Mouse (Mus musculus): ENCODE results near the gene Lrrc7. TPM values are rescaled to one million over a fixed set of nuclear protein-coding genes. Genes with fewer than 3 reads are reported as not detected.

The Lrrc7 gene
- polyA plus RNA-seq, 1 experiment from 2014 or later, result 0.03 TPM

- H3K27me3 ChIP-seq, result no peaks in the 10 kb centered on the region
- ATAC-seq, result peak; percentile 67
- in situ Hi-C loops (cut with MboI; ENCODE audit: low pct_unique_long_range_greater_than_20kb), result loop anchor here (5.0 kb wide), 1 partner anchor 201 kb away; no protein-coding TSS in a partner anchor
- TF ChIP-seq CTCF (IDR thresholded peaks at IDR 0.05), result no peak
- ChIA-PET POLR2A (no interaction called here), CTCF (interaction anchor here (0.7 to 3.2 kb wide), 6 partner anchors 10 to 201 kb away, joined by 3 to 15 read pairs (median 4); no protein-coding TSS in a partner anchor)
- DNase-seq (ENCODE audit: low read depth, low spot score), result peak; percentile 53
Observed at GRCm38 (mm10) chr3:158077828-158078227, 484.2 kb downstream of the Lrrc7 start.

GRCm38 (mm10) chr3:158077380-158077772 lies 484.6 kb downstream of the Lrrc7 start:
- TF ChIP-seq CTCF (IDR thresholded peaks at IDR 0.05), result no peak
- DNase-seq (ENCODE audit: low read depth, low spot score) (no peak), ATAC-seq (no peak)
- ChIA-PET POLR2A (no interaction called here), CTCF (interaction anchor here (0.7 to 3.2 kb wide), 7 partner anchors 15 to 200 kb away, joined by 3 to 15 read pairs (median 3); partner anchors contain the start of genes Lrrc40 and Srsf11)
- in situ Hi-C loops (cut with MboI; ENCODE audit: low pct_unique_long_range_greater_than_20kb), result loop anchor here (5.0 kb wide), 1 partner anchor 200 kb away; no protein-coding TSS in a partner anchor
- H3K27me3 ChIP-seq, result no peaks in the 10 kb centered on the region

- CTCF ChIA-PET, result interaction anchor here (0.7 to 3.2 kb wide), 16 partner anchors 10 to 200 kb away, joined by 3 to 15 read pairs (median 3); partner anchors contain the start of genes Lrrc40 and Srsf11
- in situ Hi-C loops (cut with MboI; ENCODE audit: low pct_unique_long_range_greater_than_20kb), result loop anchor here (5.0 kb wide), 1 partner anchor 200 kb away; no protein-coding TSS in a partner anchor
- DNase-seq (ENCODE audit: low read depth, low spot score), result no peak
- TF ChIP-seq CTCF (IDR thresholded peaks at IDR 0.05), result peak; percentile 65
- ATAC-seq, result peak; percentile 33
- POLR2A ChIA-PET, result no interaction called here
- no peaks in the 10 kb centered on the region for H3K27me3 ChIP-seq
Observed at GRCm38 (mm10) chr3:158076685-158077379, 485.2 kb downstream of the Lrrc7 start.

DNA sequence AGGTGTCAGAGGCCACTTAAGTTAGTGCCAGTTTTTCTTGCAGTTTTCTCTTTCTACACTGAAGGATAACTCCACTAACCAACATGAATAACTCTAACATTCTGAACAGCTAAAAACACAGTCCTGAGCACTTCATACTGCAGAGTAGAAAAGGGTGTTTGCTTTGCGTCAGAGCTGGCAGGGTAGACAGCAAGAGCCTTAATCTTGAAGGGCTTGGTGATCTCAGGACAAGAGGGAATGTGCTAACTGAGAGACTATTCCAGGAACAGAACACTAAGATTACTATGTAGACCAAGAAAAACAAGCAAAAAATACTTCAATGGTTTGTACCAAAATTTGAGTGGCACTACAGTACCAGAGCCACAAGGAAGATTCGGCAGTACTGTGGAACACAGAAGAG lies 487.0 kb downstream of the Lrrc7 start:
- no peak for TF ChIP-seq CTCF (IDR thresholded peaks at IDR 0.05)
- in situ Hi-C loops (cut with MboI; ENCODE audit: low pct_unique_long_range_greater_than_20kb), result loop anchor here (5.0 kb wide), 1 partner anchor 198 kb away; no protein-coding TSS in a partner anchor
- DNase-seq (ENCODE audit: low read depth, low spot score) (no peak), ATAC-seq (no peak)
- ChIA-PET CTCF (interaction anchor here (1.6 to 2.7 kb wide), 3 partner anchors 8 to 198 kb away, joined by 3 to 9 read pairs (median 7); no protein-coding TSS in a partner anchor), POLR2A (no interaction called here)
- no peaks in the 10 kb centered on the region for H3K27me3 ChIP-seq

DNA sequence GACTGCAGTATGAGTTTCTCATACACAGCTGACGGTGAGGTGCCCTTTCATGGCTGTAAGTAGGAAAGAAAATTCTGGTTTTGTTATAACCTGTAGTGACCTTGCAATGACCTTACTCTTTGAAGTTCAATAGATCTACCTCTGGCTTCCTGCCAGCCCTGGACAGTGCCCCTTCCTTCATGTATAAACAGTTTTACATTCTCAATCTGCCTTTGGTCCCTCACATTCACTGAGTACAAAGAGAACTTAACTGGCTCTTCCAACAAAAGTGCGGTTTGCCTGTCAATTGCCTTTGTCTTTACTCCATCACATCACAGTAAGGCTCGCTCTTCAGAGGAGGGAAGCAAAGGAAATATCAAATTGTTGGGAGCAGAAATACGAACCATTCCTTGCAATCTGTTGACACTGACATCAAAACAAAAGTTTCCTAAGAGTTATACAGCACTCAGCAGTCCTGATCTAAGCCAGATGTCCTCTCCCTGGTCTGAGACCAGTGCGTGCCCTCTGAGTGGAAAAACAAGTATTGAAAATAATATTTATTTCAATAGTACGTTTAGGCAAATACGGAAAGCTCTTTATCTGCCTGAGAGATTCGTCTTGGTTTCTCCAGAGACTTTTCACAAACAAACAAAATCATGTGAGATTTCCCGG lies 493.3 kb downstream of the Lrrc7 start:
- POLR2A ChIA-PET, result no interaction called here
- CTCF ChIA-PET, result interaction anchor here (1.0 to 2.9 kb wide), 2 partner anchors 10 to 12 kb away, joined by 3 to 11 read pairs; no protein-coding TSS in a partner anchor
- H3K27me3 ChIP-seq, result no peaks in the 10 kb centered on the region
- ATAC-seq (no peak), DNase-seq (ENCODE audit: low read depth, low spot score) (no peak)
- TF ChIP-seq CTCF (IDR thresholded peaks at IDR 0.05), result no peak
- in situ Hi-C loops (cut with MboI; ENCODE audit: low pct_unique_long_range_greater_than_20kb), result no loop called here

GRCm38 (mm10) chr3:158067916-158068315 lies 494.1 kb downstream of the Lrrc7 start:
- TF ChIP-seq CTCF (IDR thresholded peaks at IDR 0.05), result no peak
- POLR2A ChIA-PET, result no interaction called here
- peak; percentile 31 for ATAC-seq
- no peaks in the 10 kb centered on the region for H3K27me3 ChIP-seq
- CTCF ChIA-PET, result interaction anchor here (0.7 to 2.9 kb wide), 3 partner anchors 11 to 24 kb away, joined by 3 to 11 read pairs (median 4); no protein-coding TSS in a partner anchor
- in situ Hi-C loops (cut with MboI; ENCODE audit: low pct_unique_long_range_greater_than_20kb), result no loop called here
- no peak for DNase-seq (ENCODE audit: low read depth, low spot score)

GRCm38 (mm10) chr3:158065256-158065655 lies 496.8 kb downstream of the Lrrc7 start:
- TF ChIP-seq CTCF (IDR thresholded peaks at IDR 0.05), result no peak
- H3K27me3 ChIP-seq, result no peaks in the 10 kb centered on the region
- no peak for ATAC-seq
- in situ Hi-C loops (cut with MboI; ENCODE audit: low pct_unique_long_range_greater_than_20kb), result no loop called here
- POLR2A ChIA-PET, result no interaction called here
- no peak for DNase-seq (ENCODE audit: low read depth, low spot score)
- CTCF ChIA-PET, result no interaction called here

DNA sequence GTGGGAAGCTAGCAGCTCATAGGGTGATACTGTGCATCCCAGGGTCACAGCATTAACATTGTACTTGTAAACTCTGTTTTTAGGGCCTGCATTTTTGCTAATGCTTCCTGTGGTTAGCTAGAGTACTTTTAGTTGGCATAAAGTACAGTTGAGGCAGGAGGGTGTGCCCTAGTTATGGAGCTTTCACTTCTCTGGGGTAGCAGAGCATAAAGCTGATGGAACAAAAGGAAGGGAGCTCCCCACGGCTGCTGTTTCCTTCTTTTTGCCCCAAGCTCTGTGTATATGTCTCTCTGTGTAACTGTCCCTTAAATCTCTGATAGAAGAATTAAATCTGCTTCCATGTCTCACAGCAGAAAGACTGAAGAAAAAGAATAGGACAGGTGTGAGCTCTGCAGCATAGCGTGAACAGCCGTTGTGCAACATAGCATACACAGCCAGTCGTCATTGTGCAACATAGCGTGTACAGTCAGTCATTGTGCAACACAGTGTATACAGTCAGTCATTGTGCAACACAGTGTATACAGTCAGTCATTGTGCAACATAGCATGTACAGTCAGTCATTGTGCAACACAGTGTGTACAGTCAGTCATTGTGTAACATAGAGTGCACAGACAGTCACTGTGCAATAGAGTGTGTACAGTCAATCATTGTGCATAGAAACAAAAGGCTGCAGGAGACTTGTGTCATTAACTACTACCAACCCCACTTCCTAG lies 500.1 kb downstream of the Lrrc7 start:
- ATAC-seq (no peak), DNase-seq (ENCODE audit: low read depth, low spot score) (no peak)
- CTCF ChIA-PET, result interaction anchor here (1.0 to 3.5 kb wide), 6 partner anchors 9 to 26 kb away, joined by 4 to 25 read pairs (median 5); partner anchors contain the start of genes Lrrc40 and Srsf11
- no peaks in the 10 kb centered on the region for H3K27me3 ChIP-seq
- TF ChIP-seq CTCF (IDR thresholded peaks at IDR 0.05), result no peak
- POLR2A ChIA-PET, result no interaction called here
- in situ Hi-C loops (cut with MboI; ENCODE audit: low pct_unique_long_range_greater_than_20kb), result no loop called here

GRCm38 (mm10) chr3:158060621-158061291 lies 501.3 kb downstream of the Lrrc7 start:
- no peak for DNase-seq (ENCODE audit: low read depth, low spot score)
- ATAC-seq, result no peak
- TF ChIP-seq CTCF (IDR thresholded peaks at IDR 0.05), result no peak
- CTCF ChIA-PET, result interaction anchor here (1.1 to 4.8 kb wide), 5 partner anchors 9 to 22 kb away, joined by 3 to 25 read pairs (median 6); no protein-coding TSS in a partner anchor
- in situ Hi-C loops (cut with MboI; ENCODE audit: low pct_unique_long_range_greater_than_20kb), result no loop called here
- H3K27me3 ChIP-seq, result no peaks in the 10 kb centered on the region
- POLR2A ChIA-PET, result no interaction called here

GRCm38 (mm10) chr3:158049508-158049907 lies 512.5 kb downstream of the Lrrc7 start:
- POLR2A ChIA-PET, result no interaction called here
- in situ Hi-C loops (cut with MboI; ENCODE audit: low pct_unique_long_range_greater_than_20kb), result no loop called here
- TF ChIP-seq CTCF (IDR thresholded peaks at IDR 0.05), result no peak
- H3K27me3 ChIP-seq, result no peaks in the 10 kb centered on the region
- CTCF ChIA-PET, result interaction anchor here (1.0 to 4.6 kb wide), 2 partner anchors 10 to 13 kb away, joined by 3 to 25 read pairs; no protein-coding TSS in a partner anchor
- ATAC-seq, result no peak
- no peak for DNase-seq (ENCODE audit: low read depth, low spot score)
